Mouse (Mus musculus): ENCODE measurements around the gene Spata22. TPM values are rescaled to one million over a fixed set of nuclear protein-coding genes. Genes with fewer than 3 reads are reported as not detected.
A peak's percentile ranks its signal among the peaks of the same experiment; 100 is the strongest.
"Not testable (repeated sequence)": the region's sequence is repeated elsewhere in the genome, so short reads cannot be mapped to it uniquely, and the experiment has no call there.

Gene Spata22
- polyA plus RNA-seq, 1 experiment from 2014 or later = not detected

GRCm38 (mm10) chr11:73289621-73290020 is 39.9 kb upstream of the Spata22 start:
- no peaks in the 10 kb centered on the region for H3K27me3 ChIP-seq (replicated peaks; ENCODE audit: insufficient read depth, low read length)
- no peak overlapping the region for H3K27ac ChIP-seq (ENCODE audit: low read length)
- 42% methylated on average over 1 of the region's 1 CpGs for WGBS
- ATAC-seq = peak; percentile 26; the same call in 1 of the 2 replicates
- peak; percentile 16 for DNase-seq (ENCODE audit: low spot score)
- TF ChIP-seq EP300 (IDR thresholded peaks at IDR 0.05) (no peak), CTCF (IDR thresholded peaks at IDR 0.05) (no peak)
- no peak overlapping the region for H3K4me2 ChIP-seq (replicated peaks; ENCODE audit: low read depth, low read length)
- H3K36me3 ChIP-seq (ENCODE audit: insufficient read depth, low read length) = no peaks in the 10 kb centered on the region
- no peak overlapping the region for H3K9ac ChIP-seq (replicated peaks; ENCODE audit: low read depth)
- no peaks in the 10 kb centered on the region for H3K9me3 ChIP-seq (ENCODE audit: low read length)
- no peaks in the 10 kb centered on the region; the same call in 1 of the 2 replicates for H3K4me1 ChIP-seq (ENCODE audit: insufficient read depth, low read depth, low read length)
- no peak overlapping the region for H3K4me3 ChIP-seq (ENCODE audit: low read depth, low read length)

- 54% methylated on average over 2 of the region's 2 CpGs for WGBS
These were observed 26.4 kb upstream of the Spata22 start for GRCm38 (mm10) chr11:73303123-73303522.

GRCm38 (mm10) chr11:73315961-73316360 is 13.6 kb upstream of the Spata22 start:
- Histone ChIP-seq H3K9me3 (ENCODE audit: low read length) (no peaks in the 10 kb centered on the region), H3K4me2 (replicated peaks; ENCODE audit: low read depth, low read length) (no peak overlapping the region), H3K4me3 (ENCODE audit: low read depth, low read length) (no peak overlapping the region), H3K36me3 (ENCODE audit: insufficient read depth, low read length) (no peaks in the 10 kb centered on the region), H3K4me1 (ENCODE audit: insufficient read depth, low read depth, low read length) (no peaks in the 10 kb centered on the region), H3K27me3 (replicated peaks; ENCODE audit: insufficient read depth, low read length) (no peaks in the 10 kb centered on the region), H3K9ac (replicated peaks; ENCODE audit: low read depth) (no peak overlapping the region), H3K27ac (ENCODE audit: low read length) (no peak overlapping the region)
- ATAC-seq (no peak), DNase-seq (ENCODE audit: low spot score) (no peak)
- WGBS = 46% methylated on average over 3 of the region's 3 CpGs
- TF ChIP-seq EP300 (IDR thresholded peaks at IDR 0.05) = no peak
- TF ChIP-seq CTCF (IDR thresholded peaks at IDR 0.05) = no peak

More at GRCm38 (mm10) chr11:73303123-73303522, 26.4 kb upstream of the Spata22 start:
- Histone ChIP-seq H3K27me3 (replicated peaks; ENCODE audit: insufficient read depth, low read length) (no peaks in the 10 kb centered on the region), H3K4me3 (ENCODE audit: low read depth, low read length) (no peak overlapping the region), H3K4me2 (replicated peaks; ENCODE audit: low read depth, low read length) (no peak overlapping the region), H3K9ac (replicated peaks; ENCODE audit: low read depth) (no peak overlapping the region), H3K27ac (ENCODE audit: low read length) (no peak overlapping the region), H3K9me3 (ENCODE audit: low read length) (no peaks in the 10 kb centered on the region), H3K36me3 (ENCODE audit: insufficient read depth, low read length) (no peaks in the 10 kb centered on the region), H3K4me1 (ENCODE audit: insufficient read depth, low read depth, low read length) (no peaks in the 10 kb centered on the region)
- ATAC-seq (no peak), DNase-seq (ENCODE audit: low spot score) (no peak)
- TF ChIP-seq CTCF (IDR thresholded peaks at IDR 0.05) = no peak
- no peak for TF ChIP-seq EP300 (IDR thresholded peaks at IDR 0.05)

- H3K27ac ChIP-seq (ENCODE audit: low read length); H3K4me2 ChIP-seq (replicated peaks; ENCODE audit: low read depth, low read length); ATAC-seq; H3K4me3 ChIP-seq (ENCODE audit: low read depth, low read length); H3K9me3 ChIP-seq (ENCODE audit: low read length); H3K4me1 ChIP-seq (ENCODE audit: insufficient read depth, low read depth, low read length); H3K27me3 ChIP-seq (replicated peaks; ENCODE audit: insufficient read depth, low read length); H3K9ac ChIP-seq (replicated peaks; ENCODE audit: low read depth); H3K36me3 ChIP-seq (ENCODE audit: insufficient read depth, low read length); DNase-seq (ENCODE audit: low spot score): not testable (repeated sequence)
- 71% methylated on average over 2 of the region's 2 CpGs for WGBS
These were observed 11.0 kb upstream of the Spata22 start for GRCm38 (mm10) chr11:73318581-73318980.

GRCm38 (mm10) chr11:73321064-73321463 is 8.5 kb upstream of the Spata22 start:
- H3K27ac ChIP-seq (ENCODE audit: low read length); H3K4me2 ChIP-seq (replicated peaks; ENCODE audit: low read depth, low read length); H3K27me3 ChIP-seq (replicated peaks; ENCODE audit: insufficient read depth, low read length); DNase-seq (ENCODE audit: low spot score); H3K36me3 ChIP-seq (ENCODE audit: insufficient read depth, low read length); H3K4me3 ChIP-seq (ENCODE audit: low read depth, low read length); H3K4me1 ChIP-seq (ENCODE audit: insufficient read depth, low read depth, low read length); H3K9ac ChIP-seq (replicated peaks; ENCODE audit: low read depth); H3K9me3 ChIP-seq (ENCODE audit: low read length); ATAC-seq: not testable (repeated sequence)
- WGBS = 90% methylated on average over 13 of the region's 13 CpGs

GRCm38 (mm10) chr11:73323906-73324830 is 5.4 kb upstream of the Spata22 start:
- Histone ChIP-seq H3K9me3 (ENCODE audit: low read length) (no peaks in the 10 kb centered on the region), H3K36me3 (ENCODE audit: insufficient read depth, low read length) (no peaks in the 10 kb centered on the region), H3K27me3 (replicated peaks; ENCODE audit: insufficient read depth, low read length) (no peaks in the 10 kb centered on the region), H3K4me1 (ENCODE audit: insufficient read depth, low read depth, low read length) (no peaks in the 10 kb centered on the region), H3K4me2 (replicated peaks; ENCODE audit: low read depth, low read length) (no peak overlapping the region; the same call in 1 of the 2 replicates), H3K4me3 (ENCODE audit: low read depth, low read length) (no peak overlapping the region), H3K9ac (replicated peaks; ENCODE audit: low read depth) (no peak overlapping the region), H3K27ac (ENCODE audit: low read length) (peak overlapping the region; percentile 28; the same call in 1 of the 2 replicates)
- TF ChIP-seq EP300 (IDR thresholded peaks at IDR 0.05) (no peak), CTCF (IDR thresholded peaks at IDR 0.05) (no peak)
- DNase-seq (ENCODE audit: low spot score) (peak; percentile 78), ATAC-seq (peak; percentile 75)
- WGBS = 56% methylated on average over 9 of the region's 9 CpGs
